In genomic region chr10:77357957-77358356, GRCm38 (mm10) we compare ENCODE assay signal across 21 mouse cellular contexts.
DNase-seq lines count a peak whose midpoint lies in the region; ATAC-seq and TF ChIP-seq lines count a peak whose summit lies in the region.
"Had no signal": no experiment of that assay in that cellular context is flagged by ENCODE, and none has a peak within 500 bp of the region (broad histone marks: within the 10 kb centered on the region; RNA-seq: fewer than 3 reads in every experiment).

No protein-coding gene starts in this region.

- no peak overlapping the region for H3K27ac ChIP-seq in forebrain, embryonic 11.5 days (ENCODE audit: low read depth, low read length)
- no peak overlapping the region for H3K27ac ChIP-seq in forebrain, embryonic 10.5 days
- H3K27ac ChIP-seq in kidney, adult 2 months (ENCODE audit: insufficient read depth, low read depth, low read length), result no peak overlapping the region
- no peak overlapping the region for H3K27ac ChIP-seq in lung, embryonic 14.5 days (ENCODE audit: low read depth)
- H3K27ac ChIP-seq in cortical plate, adult 2 months (ENCODE audit: insufficient read depth, low read length), result no peak overlapping the region
- H3K27ac ChIP-seq in midbrain, embryonic 10.5 days (replicated peaks), result no peak overlapping the region
- H3K27ac ChIP-seq: hindbrain, embryonic 14.5 days; limb, embryonic 15.5 days; stomach, embryonic 15.5 days had no signal

- no peak for ATAC-seq in forebrain, embryonic 11.5 days (replicated peaks; ENCODE audit: low FRiP score)
- no peak for ATAC-seq in lung, embryonic 14.5 days (ENCODE audit: insufficient read depth)
- ATAC-seq: forebrain, embryonic 16.5 days had no signal

- no peak overlapping the region for H3K9ac ChIP-seq in forebrain, embryonic 11.5 days (ENCODE audit: low read length)
- H3K9ac ChIP-seq in lung, embryonic 14.5 days, result no peak overlapping the region
- H3K9ac ChIP-seq: hindbrain, embryonic 14.5 days; limb, embryonic 15.5 days; stomach, embryonic 15.5 days had no signal

- no peak overlapping the region for H3K4me3 ChIP-seq in forebrain, embryonic 11.5 days (ENCODE audit: low read depth, low read length)
- no peak overlapping the region for H3K4me3 ChIP-seq in forebrain, embryonic 10.5 days
- no peak overlapping the region for H3K4me3 ChIP-seq in kidney, adult 2 months (ENCODE audit: insufficient read depth, low read depth, low read length)
- H3K4me3 ChIP-seq in lung, embryonic 14.5 days (ENCODE audit: low read depth, low read length), result no peak overlapping the region
- H3K4me3 ChIP-seq in lung, adult 2 months (replicated peaks; ENCODE audit: extremely low read depth, low read depth, low read length), result no peak overlapping the region
- H3K4me3 ChIP-seq in cortical plate, adult 2 months (ENCODE audit: insufficient read depth, low read length), result no peak overlapping the region
- no peak overlapping the region for H3K4me3 ChIP-seq in midbrain, embryonic 10.5 days
- H3K4me3 ChIP-seq: limb, embryonic 15.5 days; stomach, embryonic 15.5 days had no signal

- H3K4me1 ChIP-seq in forebrain, embryonic 11.5 days (replicated peaks; ENCODE audit: control insufficient read depth, insufficient read depth, low read length), result no peaks in the 10 kb centered on the region
- H3K4me1 ChIP-seq in forebrain, embryonic 10.5 days, result no peaks in the 10 kb centered on the region
- no peaks in the 10 kb centered on the region for H3K4me1 ChIP-seq in kidney, adult 2 months (ENCODE audit: control insufficient read depth, insufficient read depth, low read length)
- no peaks in the 10 kb centered on the region for H3K4me1 ChIP-seq in lung, embryonic 14.5 days (ENCODE audit: insufficient read depth)
- no peaks in the 10 kb centered on the region for H3K4me1 ChIP-seq in lung, adult 2 months (ENCODE audit: control insufficient read depth, insufficient read depth, low read length)
- no peaks in the 10 kb centered on the region for H3K4me1 ChIP-seq in cortical plate, adult 2 months (ENCODE audit: control insufficient read depth, insufficient read depth, low read length)
- H3K4me1 ChIP-seq in midbrain, embryonic 10.5 days, result no peaks in the 10 kb centered on the region
- H3K4me1 ChIP-seq: stomach, embryonic 15.5 days had no signal

- no peaks in the 10 kb centered on the region for H3K9me3 ChIP-seq in forebrain, embryonic 11.5 days (ENCODE audit: control insufficient read depth, low read length)
- H3K9me3 ChIP-seq in forebrain, embryonic 10.5 days, result no peaks in the 10 kb centered on the region
- no peaks in the 10 kb centered on the region for H3K9me3 ChIP-seq in lung, embryonic 14.5 days (ENCODE audit: low read depth, low read length)
- H3K9me3 ChIP-seq in midbrain, embryonic 10.5 days (replicated peaks), result no peaks in the 10 kb centered on the region
- H3K9me3 ChIP-seq: limb, embryonic 15.5 days; stomach, embryonic 15.5 days had no signal

- TF ChIP-seq CTCF in kidney, adult 2 months (conservative IDR thresholded peaks at IDR 0.05; ENCODE audit: insufficient read depth, insufficient read length, low read depth, low read length), result peak; percentile 33; the same call in 1 of the 2 replicates
- TF ChIP-seq CTCF in lung, embryonic 14.5 days (IDR thresholded peaks at IDR 0.05; ENCODE audit: low read depth), result peak; percentile 46
- no peak for TF ChIP-seq CTCF in lung, adult 2 months (IDR thresholded peaks at IDR 0.05; ENCODE audit: insufficient read depth, low read length)
- peak; percentile 15; the same call in 1 of the 2 replicates for TF ChIP-seq CTCF in cortical plate, adult 2 months (IDR thresholded peaks at IDR 0.05; ENCODE audit: extremely low read depth, insufficient read depth, low read length)

- no peaks in the 10 kb centered on the region for H3K27me3 ChIP-seq in forebrain, embryonic 11.5 days (ENCODE audit: control insufficient read depth, insufficient read depth, low read length)
- H3K27me3 ChIP-seq in forebrain, embryonic 10.5 days (ENCODE audit: poor library complexity, severe bottlenecking), result no peaks in the 10 kb centered on the region
- H3K27me3 ChIP-seq in kidney, adult 2 months (replicated peaks; ENCODE audit: control insufficient read depth, insufficient read depth, low read length), result no peaks in the 10 kb centered on the region
- H3K27me3 ChIP-seq in lung, embryonic 14.5 days (ENCODE audit: insufficient read depth, low read length), result no peaks in the 10 kb centered on the region
- H3K27me3 ChIP-seq in midbrain, embryonic 10.5 days (ENCODE audit: low read depth, poor library complexity, severe bottlenecking), result no peaks in the 10 kb centered on the region
- H3K27me3 ChIP-seq: limb, embryonic 15.5 days; stomach, embryonic 15.5 days had no signal

- WGBS in forebrain, embryonic 11.5 days, result 89% methylated on average over 6 of the region's 6 CpGs
- WGBS in forebrain, embryonic 10.5 days, result 94% methylated on average over 6 of the region's 6 CpGs
- 78% methylated on average over 6 of the region's 6 CpGs for WGBS in kidney, adult 2 months
- WGBS in lung, embryonic 14.5 days, result 74% methylated on average over 6 of the region's 6 CpGs
- 67% methylated on average over 6 of the region's 6 CpGs for WGBS in lung, adult 2 months
- WGBS in midbrain, embryonic 10.5 days, result 91% methylated on average over 6 of the region's 6 CpGs

- DNase-seq in forebrain, embryonic 11.5 days (ENCODE audit: low spot score), result peak; percentile 18
- DNase-seq in forebrain, embryonic 10.5 days (ENCODE audit: extremely low spot score, low spot score), result no peak
- no peak for DNase-seq in kidney, adult 2 months
- no peak for DNase-seq in kidney, adult 9 months
- peak; percentile 53 for DNase-seq in lung, embryonic 14.5 days
- DNase-seq in lung, adult 2 months, result no peak
- no peak for DNase-seq in midbrain, embryonic 10.5 days (ENCODE audit: low spot score)
- DNase-seq: adrenal gland, adult 8-10 months; B cell, adult 2 months; cerebellum, adult 8-10 months; gastrocnemius, postnatal 14 days; kidney, adult 18-20 months; lung, postnatal 36 days; spleen, adult 18-20 months; thymus, postnatal 25 days had no signal

- H3K36me3 ChIP-seq in forebrain, embryonic 11.5 days (ENCODE audit: control insufficient read depth, insufficient read depth, low read length), result no peaks in the 10 kb centered on the region
- no peaks in the 10 kb centered on the region for H3K36me3 ChIP-seq in forebrain, embryonic 10.5 days (replicated peaks)
- no peaks in the 10 kb centered on the region for H3K36me3 ChIP-seq in kidney, adult 2 months (ENCODE audit: control insufficient read depth, insufficient read depth, low read length)
- H3K36me3 ChIP-seq in lung, embryonic 14.5 days (ENCODE audit: insufficient read depth), result peaks cover 13% of the 10 kb centered on the region; the same call in 1 of the 2 replicates
- H3K36me3 ChIP-seq in midbrain, embryonic 10.5 days, result no peaks in the 10 kb centered on the region
- H3K36me3 ChIP-seq: limb, embryonic 15.5 days; stomach, embryonic 15.5 days had no signal

- no peak overlapping the region for H3K4me2 ChIP-seq in forebrain, embryonic 11.5 days (ENCODE audit: low read depth, low read length, severe bottlenecking)
- H3K4me2 ChIP-seq in lung, embryonic 14.5 days, result no peak overlapping the region
- H3K4me2 ChIP-seq: hindbrain, embryonic 14.5 days; limb, embryonic 15.5 days; midbrain, embryonic 11.5 days; stomach, embryonic 15.5 days had no signal

- TF ChIP-seq POLR2A in kidney, adult 2 months (IDR thresholded peaks at IDR 0.05; ENCODE audit: low read depth, low read length), result no peak
- no peak for TF ChIP-seq POLR2A in lung, adult 2 months (IDR thresholded peaks at IDR 0.05; ENCODE audit: borderline replicate concordance, extremely low read depth, low read depth, low read length)
- no peak for TF ChIP-seq POLR2A in cortical plate, adult 2 months (IDR thresholded peaks at IDR 0.05; ENCODE audit: extremely low read depth, insufficient read depth, low read length)

Comparison
In these comparisons a context has a peak if more than half of its experiments do, and no peak if none do; other contexts are left out.
1. DNase-seq: peak in forebrain, embryonic 11.5 days (single experiment) and lung, embryonic 14.5 days (single experiment); none in forebrain, embryonic 10.5 days (single experiment), kidney, adult 2 months (single experiment), kidney, adult 9 months (single experiment), lung, adult 2 months (single experiment) and midbrain, embryonic 10.5 days (single experiment).